Mouse (Mus musculus) heart, adult 8-10 months (tissue): ENCODE measurements around the gene Mrps21. TPM values are rescaled to one million over a fixed set of nuclear protein-coding genes. Genes with fewer than 3 reads are reported as not detected.

Experiments used
- DNase-seq: peaks from one replicate; pipeline ENCODE4 v3.0.0; 2022; ENCODE audit warnings: low spot score
- total RNA-seq, 4 experiments: library from RNA; stranded (reverse); gene quantifications; 2 replicates each; pipeline ENCODE4 v1.2.4; 2022

Gene Mrps21
- total RNA-seq, 4 experiments from 2014 or later, result 312 to 354 (median 350) TPM

DNA sequence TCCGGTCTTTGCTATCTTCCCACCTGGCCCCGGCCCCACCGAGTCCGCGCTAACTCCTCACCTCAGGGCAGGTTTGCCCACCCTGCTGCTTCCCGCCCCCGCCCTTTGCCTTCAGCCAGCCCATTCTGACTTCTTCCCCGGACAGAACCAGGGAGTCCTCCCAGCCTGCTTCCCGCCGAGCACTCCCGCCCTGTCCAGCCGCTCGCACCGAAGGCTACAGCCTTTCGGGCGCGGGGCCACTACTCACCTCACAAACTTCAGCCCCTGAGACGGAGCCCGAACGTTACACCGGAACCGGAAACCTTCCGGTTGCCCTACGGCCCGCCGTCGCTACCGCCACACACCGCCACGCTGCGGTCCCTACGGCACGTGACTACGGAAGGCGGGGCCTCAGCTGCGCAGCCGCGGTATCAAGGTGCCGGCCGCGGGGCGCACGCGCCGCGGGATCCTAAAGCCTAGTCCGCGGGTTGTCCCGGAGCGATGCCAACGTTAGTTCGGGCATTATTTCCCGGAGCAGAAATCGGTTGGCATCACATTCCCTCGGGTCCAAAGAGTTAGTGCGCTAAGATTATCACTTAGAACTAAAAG lies 15.7 kb downstream of the Mrps21 start, which contains the start of gene Prpf3:
Gene Prpf3 (minus strand): TSS at position 384 of the 588 bp plus-strand sequence.
- peak; percentile 96 for DNase-seq

DNA sequence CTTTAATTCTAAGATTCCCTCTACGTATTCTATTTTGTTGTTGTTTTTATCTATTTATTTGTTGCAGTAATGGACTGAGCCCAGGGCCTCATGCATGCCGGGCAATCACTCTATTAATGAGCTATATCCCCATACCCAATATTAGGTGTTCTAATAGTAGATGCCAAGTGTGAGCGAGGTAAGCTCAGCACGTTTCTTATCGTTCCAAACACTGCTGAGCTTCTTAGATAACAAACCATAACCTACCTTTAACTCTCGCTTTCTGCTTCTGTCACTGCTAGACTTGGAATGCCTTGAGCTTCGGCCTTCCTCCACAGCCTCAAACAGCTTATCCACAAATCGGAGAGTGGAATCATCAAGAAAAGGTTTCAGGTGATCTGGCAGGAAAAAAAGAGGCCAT lies 20.0 kb downstream of the Mrps21 start:
- DNase-seq, result no peak

DNA sequence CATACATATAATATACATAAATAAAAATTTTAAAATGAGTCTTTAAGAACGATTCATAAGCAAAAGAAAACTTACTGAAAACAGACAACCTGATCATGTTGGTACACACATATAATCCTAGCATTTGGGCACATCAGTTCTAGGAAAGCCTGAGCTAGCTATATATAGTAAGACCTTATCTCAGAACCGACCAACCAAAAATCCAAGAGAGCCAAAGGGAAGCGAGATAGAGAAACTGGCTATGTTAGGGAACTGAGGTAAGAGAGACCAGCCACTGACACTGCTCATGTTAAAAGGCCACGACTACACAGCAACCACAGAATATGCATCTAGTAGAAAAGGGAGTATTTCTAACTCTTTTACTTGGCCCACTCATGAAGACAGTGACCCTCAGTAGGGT lies 20.7 kb downstream of the Mrps21 start:
- no peak for DNase-seq

DNA sequence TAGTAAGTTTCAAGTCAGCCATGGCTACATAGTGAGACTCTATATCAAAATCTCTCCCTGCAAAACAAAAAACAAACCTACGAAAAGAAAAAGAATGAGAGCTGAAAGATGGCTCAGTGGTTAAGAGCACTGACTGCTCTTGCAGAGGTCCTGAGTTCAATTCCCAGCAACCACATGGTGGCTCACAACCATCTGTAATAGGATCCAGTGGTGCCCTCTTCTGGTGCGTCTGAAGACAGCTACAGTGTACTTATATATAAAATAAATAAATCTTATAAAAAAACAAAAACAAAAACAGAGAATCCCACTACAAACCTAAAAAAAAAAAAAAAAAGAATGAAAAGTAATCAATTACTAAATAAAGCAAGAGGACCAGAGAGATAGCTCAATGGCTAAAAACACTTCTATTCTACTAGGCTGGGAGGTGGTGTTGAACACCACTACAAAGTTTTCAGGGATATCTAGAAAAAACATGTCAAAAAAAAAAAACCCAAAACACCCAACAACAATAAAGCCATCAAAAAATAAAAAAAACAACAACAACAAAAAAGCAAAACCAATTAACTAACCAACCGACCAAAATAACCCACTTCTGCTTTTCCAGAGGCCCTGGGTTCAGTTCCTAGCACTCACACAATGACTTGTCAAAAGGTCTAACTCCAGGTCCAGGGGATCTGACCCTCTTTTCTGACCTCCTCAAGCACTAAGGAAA lies 28.7 kb downstream of the Mrps21 start:
- no peak for DNase-seq

- DNase-seq, result no peak
These were observed 32.1 kb downstream of the Mrps21 start for GRCm38 (mm10) chr3:95839250-95839649.

DNA sequence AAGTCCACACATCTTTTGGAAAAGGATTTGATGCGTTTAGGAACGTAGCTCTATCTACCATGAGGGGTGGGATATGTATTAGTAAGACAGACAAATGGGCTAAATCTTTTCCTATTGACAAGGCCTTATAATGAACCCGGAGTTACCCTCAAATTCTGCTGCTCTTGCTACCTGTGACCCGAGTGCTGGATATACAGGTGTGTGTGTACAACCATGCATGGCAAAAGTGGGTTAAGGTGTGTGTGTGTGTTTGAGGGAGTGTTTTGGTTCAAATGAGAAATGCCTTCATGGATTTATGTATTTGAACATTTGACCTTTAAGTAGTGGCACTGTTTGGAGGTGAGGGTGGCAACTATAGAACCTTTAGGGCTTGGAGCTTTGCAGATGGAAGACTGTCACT lies 42.3 kb downstream of the Mrps21 start:
- no peak for DNase-seq

- no peak for DNase-seq
These were observed 45.0 kb downstream of the Mrps21 start for GRCm38 (mm10) chr3:95826275-95826674.

DNA sequence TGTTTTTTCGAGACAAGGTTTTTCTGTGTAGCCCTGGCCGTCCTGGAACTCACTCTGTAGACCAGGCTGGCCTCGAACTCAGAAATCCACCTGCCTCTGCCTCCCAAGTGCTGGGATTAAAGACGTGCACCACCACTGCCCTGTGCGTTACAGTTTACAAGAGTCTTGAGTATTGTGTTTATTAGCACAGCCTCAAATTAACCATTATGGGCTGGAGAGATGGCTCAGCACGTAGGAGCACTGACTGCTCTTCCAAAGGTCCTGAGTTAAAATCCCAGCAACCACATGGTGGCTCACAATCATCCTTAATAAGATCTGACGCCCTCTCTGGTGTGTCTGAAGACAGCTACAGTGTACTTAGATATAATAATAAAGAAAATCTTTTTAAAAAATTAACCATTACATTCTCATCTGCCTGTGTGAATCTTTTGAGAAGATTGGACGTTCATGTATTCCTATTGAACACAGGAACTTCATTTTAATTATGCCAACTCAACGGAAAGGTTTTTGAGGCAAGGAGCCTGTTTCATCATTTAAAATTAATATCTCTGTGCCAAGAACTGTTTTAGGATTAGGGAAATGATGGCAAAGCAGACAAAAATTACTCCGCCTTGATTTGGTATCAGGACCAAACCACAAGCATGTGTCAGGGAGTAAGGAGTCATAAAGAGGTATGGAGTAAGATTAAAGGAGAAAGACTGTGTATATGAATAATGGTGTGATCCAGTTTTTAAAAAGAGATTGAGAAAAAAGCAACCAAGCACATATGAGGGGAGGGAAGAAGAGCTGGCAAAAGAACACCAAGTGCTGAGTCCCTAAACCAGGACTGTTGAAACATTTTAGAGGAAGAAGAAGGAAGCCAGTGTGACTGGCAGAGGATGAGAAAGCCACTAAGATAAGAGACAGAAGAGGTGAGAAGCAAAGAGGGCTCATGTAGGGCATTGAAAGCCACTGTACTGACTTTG lies 51.0 kb downstream of the Mrps21 start:
- DNase-seq, result no peak

GRCm38 (mm10) chr3:95819351-95819985 lies 51.9 kb downstream of the Mrps21 start:
- DNase-seq, result peak; percentile 99

- peak; percentile 66 for DNase-seq
These were observed 52.6 kb downstream of the Mrps21 start, which contains the start of gene Rprd2 for GRCm38 (mm10) chr3:95818571-95819288. Gene Rprd2 (minus strand): TSS chr3:95818863.

GRCm38 (mm10) chr3:95818026-95818511 lies 53.2 kb downstream of the Mrps21 start:
- peak; percentile 54 for DNase-seq

DNA sequence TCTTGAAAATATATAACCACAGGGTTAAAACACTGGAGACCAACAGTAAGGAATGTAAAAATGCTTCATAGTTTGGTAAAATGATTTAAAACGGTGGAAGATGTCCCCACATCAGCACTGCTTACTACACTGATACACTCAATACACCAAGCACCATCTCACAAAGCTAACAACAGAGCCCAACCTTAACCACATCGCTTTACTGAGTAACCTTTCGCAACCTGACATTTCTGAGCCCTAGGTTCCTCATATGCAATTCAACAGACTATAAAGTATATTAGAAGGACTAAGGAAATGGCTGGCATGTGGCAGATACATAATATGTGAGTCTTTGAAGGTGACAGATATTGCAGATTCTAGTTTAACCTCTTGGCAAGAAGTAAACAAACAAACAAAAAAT lies 54.6 kb downstream of the Mrps21 start:
- DNase-seq, result no peak

Other genes with a start within 250 kb of the Mrps21 start
- gene Ensa, start 246.5 kb downstream of the Mrps21 start, total RNA-seq, result 10 to 100 TPM; 77.2 to 84.9 (median 80.6) TPM
- 100 to 1,000 TPM; 123 to 159 (median 134) TPM for gene Mcl1, start 212.7 kb downstream of the Mrps21 start, total RNA-seq
- 10 to 100 TPM; 35.5 to 60.3 (median 45.4) TPM for gene Adamtsl4, start 183.6 kb downstream of the Mrps21 start, total RNA-seq
- gene Ecm1, start 131.9 kb downstream of the Mrps21 start, total RNA-seq, result 10 to 100 TPM; 36.6 to 76.5 (median 42.3) TPM
- 10 to 100 TPM; 48.1 to 51.8 (median 49.0) TPM for gene Tars2, start 111.3 kb downstream of the Mrps21 start, total RNA-seq
- 10 to 100 TPM; 39.1 to 47.6 (median 41.0) TPM for gene Rprd2, start 52.7 kb downstream of the Mrps21 start, total RNA-seq
- gene Prpf3, start 15.6 kb downstream of the Mrps21 start, total RNA-seq, result 10 to 100 TPM; 13.9 to 22.5 (median 21.3) TPM
- 10 to 100 TPM; 12.0 to 58.8 (median 26.9) TPM for gene Ciart, start 10.7 kb upstream of the Mrps21 start, total RNA-seq
- 10 to 100 TPM in 2 of 4 experiments, 1 to 10 TPM in 2; 6.3 to 12.0 (median 8.4) TPM for gene BC028528, start 20.5 kb upstream of the Mrps21 start, total RNA-seq
- gene Aph1a, start 22.4 kb upstream of the Mrps21 start, total RNA-seq, result 100 to 1,000 TPM; 102 to 115 (median 107) TPM
- gene Car14, start 33.2 kb upstream of the Mrps21 start, total RNA-seq, result 100 to 1,000 TPM; 170 to 196 (median 181) TPM
- gene Anp32e, start 57.7 kb upstream of the Mrps21 start, total RNA-seq, result 10 to 100 TPM; 76.7 to 95.7 (median 82.9) TPM
- 10 to 100 TPM; 55.7 to 68.3 (median 61.1) TPM for gene Plekho1, start 124.5 kb upstream of the Mrps21 start, total RNA-seq
- gene Vps45, start 186.9 kb upstream of the Mrps21 start, total RNA-seq, result 10 to 100 TPM; 27.2 to 33.8 (median 30.0) TPM
- 10 to 100 TPM; 55.4 to 63.1 (median 59.8) TPM for gene Otud7b, start 233.0 kb upstream of the Mrps21 start, total RNA-seq